Mouse (Mus musculus): ENCODE data around the gene Gm37240. TPM values are rescaled to one million over a fixed set of nuclear protein-coding genes. Genes with fewer than 3 reads are reported as not detected.

Gene Gm37240
- polyA plus RNA-seq, 1 experiment: not detected

DNA sequence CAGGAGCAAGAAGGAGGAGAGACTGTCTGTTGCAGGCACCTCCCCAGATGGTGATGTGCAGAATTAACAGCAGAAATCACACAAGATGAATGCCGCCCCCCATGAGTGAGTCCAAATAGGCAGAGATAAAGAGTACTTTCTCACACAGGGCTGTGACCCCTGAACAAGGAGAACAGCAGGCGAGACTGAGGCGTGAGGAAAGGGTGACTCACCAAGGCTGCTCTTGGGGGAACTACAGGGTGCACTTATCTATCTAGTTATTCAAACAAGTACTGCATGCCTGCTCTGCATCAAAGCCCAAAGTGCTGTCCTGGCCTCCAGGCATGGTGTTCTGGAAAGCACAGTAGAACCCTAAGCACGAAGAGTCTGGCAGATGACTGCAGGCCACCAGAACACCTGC lies 113.4 kb downstream of the Gm37240 start:
- H3K4me1 ChIP-seq (ENCODE audit: control insufficient read depth, insufficient read depth, insufficient read length, low read length): no peaks in the 10 kb centered on the region
- H3K4me3 ChIP-seq (ENCODE audit: insufficient read depth, low read depth, low read length): no peak overlapping the region
- no peak overlapping the region for H3K27ac ChIP-seq (replicated peaks; ENCODE audit: low read depth, low read length)

DNA sequence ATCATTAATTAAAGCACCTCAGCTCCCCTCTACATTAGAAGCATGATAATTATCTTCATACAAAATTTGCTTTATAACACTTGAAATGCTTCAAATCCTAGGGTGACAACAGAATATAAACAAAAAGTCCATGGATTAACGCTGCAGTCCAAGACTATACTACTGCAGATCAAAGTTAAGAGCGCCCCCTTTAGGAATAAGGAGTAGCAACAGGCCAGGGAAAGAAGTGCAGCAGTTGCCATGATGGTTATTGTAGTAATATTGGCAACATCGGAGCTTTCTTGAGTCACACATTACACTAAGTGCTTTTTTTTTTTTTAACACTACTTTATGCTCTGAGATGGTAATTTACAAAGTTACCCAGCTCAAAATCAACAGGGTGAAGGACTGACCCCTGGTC lies 113.9 kb downstream of the Gm37240 start:
- no peaks in the 10 kb centered on the region for H3K4me1 ChIP-seq (ENCODE audit: control insufficient read depth, insufficient read depth, insufficient read length, low read length)
- H3K4me3 ChIP-seq (ENCODE audit: insufficient read depth, low read depth, low read length): no peak overlapping the region
- no peak overlapping the region for H3K27ac ChIP-seq (replicated peaks; ENCODE audit: low read depth, low read length)

DNA sequence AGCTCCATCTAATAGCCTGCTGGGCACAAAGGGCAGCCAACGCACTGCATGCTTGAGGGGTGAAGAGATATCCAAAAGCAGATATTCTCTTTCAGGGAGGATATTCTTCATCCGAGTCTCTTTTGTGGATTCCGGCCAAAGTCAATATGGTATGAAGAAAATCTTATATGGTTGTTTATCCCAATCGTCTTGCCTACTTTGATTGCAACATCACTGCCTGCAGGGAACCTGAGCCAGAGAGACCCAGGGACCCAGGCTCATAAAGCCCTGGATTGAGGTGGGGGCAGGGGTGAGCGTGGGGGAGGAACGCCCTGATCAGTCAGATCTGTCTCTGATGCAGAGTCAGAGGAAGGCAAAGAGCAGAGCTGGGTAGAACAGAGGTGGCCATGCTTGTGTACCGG lies 122.4 kb downstream of the Gm37240 start:
- no peak overlapping the region for H3K27ac ChIP-seq (replicated peaks; ENCODE audit: low read depth, low read length)
- no peaks in the 10 kb centered on the region; the same call in 1 of the 2 replicates for H3K4me1 ChIP-seq (ENCODE audit: control insufficient read depth, insufficient read depth, insufficient read length, low read length)
- H3K4me3 ChIP-seq (ENCODE audit: insufficient read depth, low read depth, low read length): no peak overlapping the region

DNA sequence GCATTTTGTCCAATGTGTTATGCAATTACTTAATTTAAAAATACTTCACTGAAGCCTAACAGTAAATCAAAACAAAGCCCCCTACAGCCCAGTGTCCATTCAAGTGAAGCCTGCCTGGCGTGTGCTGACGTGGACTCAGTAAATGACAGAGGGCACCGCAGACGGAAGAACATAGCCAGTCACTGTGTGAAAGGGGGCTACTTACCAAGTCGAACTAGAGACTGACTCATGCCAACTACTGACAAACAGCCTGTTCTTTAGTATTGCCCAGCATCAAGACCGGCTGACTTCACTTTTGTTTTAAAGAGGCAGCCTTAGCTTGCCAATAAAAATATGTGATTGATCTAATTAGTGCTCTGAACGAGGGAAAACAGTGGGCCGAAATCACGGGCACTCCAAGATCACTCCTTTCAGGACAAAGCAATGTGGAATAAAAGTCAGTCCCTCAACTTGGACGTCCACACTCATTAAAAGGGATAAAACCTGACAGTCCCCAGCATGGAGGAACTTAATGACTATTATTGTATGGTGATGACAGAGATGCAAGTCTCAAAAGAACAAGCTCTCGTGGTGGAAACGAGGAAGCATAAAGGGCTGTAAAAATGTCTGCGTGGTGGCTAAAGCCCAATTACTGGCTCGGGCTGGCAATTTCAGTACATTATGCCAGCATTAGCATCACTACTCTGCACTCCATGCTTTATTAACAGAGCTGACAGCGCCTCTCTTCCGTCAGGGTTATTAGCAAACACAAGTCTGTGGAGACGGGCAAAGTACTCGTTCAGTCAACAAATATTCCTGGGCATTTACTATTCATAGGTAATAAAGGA lies 123.1 kb downstream of the Gm37240 start:
- H3K27ac ChIP-seq (replicated peaks; ENCODE audit: low read depth, low read length): no peak overlapping the region
- no peak overlapping the region for H3K4me3 ChIP-seq (ENCODE audit: insufficient read depth, low read depth, low read length)
- H3K4me1 ChIP-seq (ENCODE audit: control insufficient read depth, insufficient read depth, insufficient read length, low read length): no peaks in the 10 kb centered on the region; the same call in 1 of the 2 replicates

DNA sequence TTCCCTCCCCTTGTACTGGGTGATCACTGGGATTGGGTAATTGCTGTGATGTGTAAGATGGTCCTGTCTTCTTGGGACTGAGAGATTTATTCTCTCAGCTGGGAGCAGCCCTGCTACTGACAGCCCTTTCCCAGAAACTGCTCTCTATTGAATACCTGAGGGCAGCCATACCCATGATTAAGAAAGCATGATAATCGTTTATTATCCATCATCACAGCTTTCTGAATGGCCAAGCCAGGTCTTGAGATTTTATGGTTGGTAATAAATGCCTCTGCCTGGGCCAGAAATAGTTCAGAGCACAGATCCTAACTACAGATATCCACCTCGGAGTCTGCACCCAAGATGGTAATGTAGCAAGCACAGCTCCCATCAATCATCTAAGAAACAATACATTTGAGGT lies 129.4 kb downstream of the Gm37240 start:
- Histone ChIP-seq H3K4me1 (ENCODE audit: control insufficient read depth, insufficient read depth, insufficient read length, low read length) (no peaks in the 10 kb centered on the region), H3K27ac (replicated peaks; ENCODE audit: low read depth, low read length) (no peak overlapping the region), H3K4me3 (ENCODE audit: insufficient read depth, low read depth, low read length) (no peak overlapping the region)

DNA sequence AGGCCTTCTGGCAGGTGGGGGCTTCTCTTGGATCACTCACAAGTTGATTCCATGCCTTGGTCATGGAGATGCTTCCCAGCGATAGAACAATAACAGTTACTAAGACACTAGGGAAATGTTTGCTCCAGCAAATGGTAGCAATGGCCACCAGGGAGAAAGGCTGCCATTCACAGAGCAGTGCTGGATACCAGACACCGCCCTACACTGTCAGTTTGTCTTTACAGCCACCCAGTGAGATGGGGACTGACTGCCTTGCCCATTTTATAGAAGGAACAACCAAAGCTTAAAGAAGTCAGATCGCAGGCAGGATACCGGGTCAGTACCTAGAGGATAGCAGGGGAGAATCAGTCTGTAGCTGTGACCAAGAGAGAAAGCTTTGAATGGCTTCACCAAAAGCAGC lies 129.9 kb downstream of the Gm37240 start:
- Histone ChIP-seq H3K4me1 (ENCODE audit: control insufficient read depth, insufficient read depth, insufficient read length, low read length) (no peaks in the 10 kb centered on the region), H3K4me3 (ENCODE audit: insufficient read depth, low read depth, low read length) (no peak overlapping the region), H3K27ac (replicated peaks; ENCODE audit: low read depth, low read length) (no peak overlapping the region)

GRCm38 (mm10) chr3:85749348-85749747 lies 138.0 kb downstream of the Gm37240 start:
- Histone ChIP-seq H3K4me1 (ENCODE audit: control insufficient read depth, insufficient read depth, insufficient read length, low read length) (no peaks in the 10 kb centered on the region), H3K27ac (replicated peaks; ENCODE audit: low read depth, low read length) (no peak overlapping the region), H3K4me3 (ENCODE audit: insufficient read depth, low read depth, low read length) (no peak overlapping the region)

GRCm38 (mm10) chr3:85748863-85749262 lies 138.5 kb downstream of the Gm37240 start:
- no peak overlapping the region for H3K27ac ChIP-seq (replicated peaks; ENCODE audit: low read depth, low read length)
- no peak overlapping the region for H3K4me3 ChIP-seq (ENCODE audit: insufficient read depth, low read depth, low read length)
- H3K4me1 ChIP-seq (ENCODE audit: control insufficient read depth, insufficient read depth, insufficient read length, low read length): no peaks in the 10 kb centered on the region

DNA sequence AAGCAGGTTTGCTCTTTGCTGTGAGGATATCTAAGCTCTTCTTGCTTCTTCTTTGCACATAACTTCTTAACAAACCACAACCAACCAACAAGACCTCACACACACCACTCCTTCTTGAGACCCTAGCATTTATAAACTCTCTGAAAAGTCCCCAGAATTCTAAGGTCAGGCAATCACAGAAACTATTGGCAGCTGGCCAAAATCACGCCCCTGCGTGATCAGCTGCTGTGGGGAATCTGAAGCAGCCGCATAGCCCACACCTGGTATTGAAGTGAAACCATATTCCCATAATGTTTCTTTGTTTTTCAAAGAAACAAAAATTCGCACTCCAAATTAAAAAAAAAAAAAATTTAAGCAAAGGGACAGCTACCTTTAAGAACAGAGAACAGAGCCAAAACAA lies 141.2 kb downstream of the Gm37240 start:
- Histone ChIP-seq H3K4me3 (ENCODE audit: insufficient read depth, low read depth, low read length) (no peak overlapping the region), H3K4me1 (ENCODE audit: control insufficient read depth, insufficient read depth, insufficient read length, low read length) (no peaks in the 10 kb centered on the region)

DNA sequence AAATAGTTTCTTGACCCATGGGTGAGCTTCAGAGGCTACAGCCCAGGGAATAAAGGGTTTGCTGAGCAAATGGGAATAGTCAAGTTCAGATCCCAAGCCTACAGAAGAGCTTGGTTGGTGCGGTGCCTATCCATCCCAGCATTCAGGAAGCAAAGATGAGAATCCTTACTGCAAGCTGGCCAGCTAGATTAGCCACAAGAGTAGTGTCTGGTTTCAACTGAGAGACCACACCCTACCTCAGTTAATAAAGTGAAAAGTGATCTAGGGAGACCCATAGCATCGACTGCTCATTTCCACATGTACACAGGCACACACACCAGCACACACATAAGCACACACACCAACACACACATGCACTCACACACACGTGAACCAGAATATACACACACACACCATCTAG lies 145.6 kb downstream of the Gm37240 start:
- H3K4me1 ChIP-seq (ENCODE audit: control insufficient read depth, insufficient read depth, insufficient read length, low read length): no peaks in the 10 kb centered on the region
- no peak overlapping the region for H3K4me3 ChIP-seq (ENCODE audit: insufficient read depth, low read depth, low read length)
- no peak overlapping the region for H3K27ac ChIP-seq (replicated peaks; ENCODE audit: low read depth, low read length)

More for the DNA sequence above, 141.2 kb downstream of the Gm37240 start:
- H3K27ac ChIP-seq (replicated peaks; ENCODE audit: low read depth, low read length): no peak overlapping the region

GRCm38 (mm10) chr3:85738591-85738990 lies 148.7 kb downstream of the Gm37240 start:
- Histone ChIP-seq H3K27ac (replicated peaks; ENCODE audit: low read depth, low read length) (no peak overlapping the region), H3K4me3 (ENCODE audit: insufficient read depth, low read depth, low read length) (no peak overlapping the region), H3K4me1 (ENCODE audit: control insufficient read depth, insufficient read depth, insufficient read length, low read length) (no peaks in the 10 kb centered on the region)

GRCm38 (mm10) chr3:85733939-85734729 lies 153.2 kb downstream of the Gm37240 start:
- no peak overlapping the region for H3K4me3 ChIP-seq (ENCODE audit: insufficient read depth, low read depth, low read length)
- H3K4me1 ChIP-seq (ENCODE audit: control insufficient read depth, insufficient read depth, insufficient read length, low read length): no peaks in the 10 kb centered on the region
- no peak overlapping the region for H3K27ac ChIP-seq (replicated peaks; ENCODE audit: low read depth, low read length)

DNA sequence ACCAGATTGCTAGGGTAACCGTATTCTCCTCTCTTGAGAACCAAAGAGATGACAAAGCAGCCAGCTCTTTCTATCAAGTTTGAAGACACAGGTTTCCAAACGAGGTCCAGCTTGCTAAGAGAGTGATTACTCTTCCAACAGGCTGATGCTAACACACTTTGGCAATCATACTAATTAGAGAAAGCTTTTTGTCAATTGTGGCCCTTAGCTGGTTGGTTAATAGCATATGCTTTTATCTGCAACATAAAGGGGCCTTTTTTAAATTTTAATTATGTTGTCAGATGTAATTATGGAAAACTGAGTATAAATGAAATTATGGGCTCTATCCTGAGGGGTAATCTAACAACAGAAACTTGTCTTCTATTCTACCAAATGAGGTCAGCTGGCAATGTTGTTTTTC lies 160.1 kb downstream of the Gm37240 start:
- no peak overlapping the region for H3K27ac ChIP-seq (replicated peaks; ENCODE audit: low read depth, low read length)
- no peak overlapping the region for H3K4me3 ChIP-seq (ENCODE audit: insufficient read depth, low read depth, low read length)
- no peaks in the 10 kb centered on the region for H3K4me1 ChIP-seq (ENCODE audit: control insufficient read depth, insufficient read depth, insufficient read length, low read length)

- no peaks in the 10 kb centered on the region for H3K4me1 ChIP-seq (ENCODE audit: control insufficient read depth, insufficient read depth, insufficient read length, low read length)
- H3K27ac ChIP-seq (replicated peaks; ENCODE audit: low read depth, low read length): no peak overlapping the region
- no peak overlapping the region for H3K4me3 ChIP-seq (ENCODE audit: insufficient read depth, low read depth, low read length)
Observed at GRCm38 (mm10) chr3:85725971-85726370, 161.3 kb downstream of the Gm37240 start.

DNA sequence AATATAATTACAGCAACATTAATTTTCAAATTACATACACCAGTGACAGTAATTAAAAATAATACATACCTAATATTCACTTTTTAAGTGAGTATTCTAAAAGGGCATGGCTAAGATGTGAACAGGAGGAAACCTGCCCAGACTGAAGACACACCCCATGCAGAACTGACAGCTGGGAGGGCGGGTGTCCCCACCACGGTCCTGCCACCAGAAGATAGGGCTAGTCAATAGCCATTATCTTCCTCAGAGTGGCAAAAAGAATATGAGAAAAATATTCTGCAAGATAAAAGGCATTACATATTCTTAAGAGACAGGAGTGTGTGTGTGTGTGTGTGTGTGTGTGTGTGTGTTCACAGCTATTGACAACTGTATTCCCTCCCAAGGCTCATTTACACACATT lies 162.2 kb downstream of the Gm37240 start:
- no peaks in the 10 kb centered on the region for H3K4me1 ChIP-seq (ENCODE audit: control insufficient read depth, insufficient read depth, insufficient read length, low read length)
- no peak overlapping the region for H3K27ac ChIP-seq (replicated peaks; ENCODE audit: low read depth, low read length)
- H3K4me3 ChIP-seq (ENCODE audit: insufficient read depth, low read depth, low read length): no peak overlapping the region

GRCm38 (mm10) chr3:85722581-85722980 lies 164.7 kb downstream of the Gm37240 start:
- no peak overlapping the region for H3K27ac ChIP-seq (replicated peaks; ENCODE audit: low read depth, low read length)
- H3K4me3 ChIP-seq (ENCODE audit: insufficient read depth, low read depth, low read length): no peak overlapping the region
- no peaks in the 10 kb centered on the region for H3K4me1 ChIP-seq (ENCODE audit: control insufficient read depth, insufficient read depth, insufficient read length, low read length)
